Mouse (Mus musculus) hindbrain, embryonic 16.5 days (tissue): ENCODE data around the gene Thap3. TPM values are rescaled to one million over a fixed set of nuclear protein-coding genes. Genes with fewer than 3 reads are reported as not detected.

ENCODE experiments used
- ATAC-seq: fragments of 200-750 bp; cut with Nextera tagmentation; 2 replicates; pipeline ENCODE4 v1.8.0; 2017; ENCODE audit warnings: moderate TSS enrichment, moderate library complexity
- H3K27ac ChIP-seq: fragments of 300-500 bp; sonication (generic); 2 replicates; pipeline ENCODE4 v1.5.1; 2014; ENCODE audit warnings: low read depth, mild to moderate bottlenecking, control low read depth, low read length, moderate library complexity
- H3K27me3 ChIP-seq: fragments of 300-500 bp; sonication (generic); replicated peaks from 2 replicates; pipeline ENCODE4 v1.6.1; 2014; ENCODE audit warnings: low read length; ENCODE audit not compliant: control insufficient read depth, insufficient read depth
- H3K36me3 ChIP-seq: fragments of 300-500 bp; sonication (generic); 2 replicates; pipeline ENCODE4 v1.6.1; 2014; ENCODE audit warnings: mild to moderate bottlenecking, low read length, moderate library complexity, mixed read lengths; ENCODE audit not compliant: control insufficient read depth, insufficient read depth
- H3K4me1 ChIP-seq: fragments of 300-500 bp; sonication (generic); 2 replicates; pipeline ENCODE4 v1.6.1; 2014; ENCODE audit warnings: low read depth, low read length; ENCODE audit not compliant: control insufficient read depth, insufficient read depth
- H3K4me2 ChIP-seq: fragments of 300-500 bp; sonication (generic); 2 replicates; pipeline ENCODE4 v1.6.1; 2014; ENCODE audit warnings: mild to moderate bottlenecking, low read length, control low read depth, moderate library complexity
- H3K4me3 ChIP-seq: fragments of 300-500 bp; sonication (generic); 2 replicates; pipeline ENCODE4 v1.5.1; 2014; ENCODE audit warnings: mild to moderate bottlenecking, low read length, control low read depth, moderate library complexity
- H3K9ac ChIP-seq: fragments of 300-500 bp; sonication (generic); 2 replicates; pipeline ENCODE4 v1.6.1; 2014; ENCODE audit warnings: low read depth, mild to moderate bottlenecking, control low read depth, low read length, moderate library complexity
- H3K9me3 ChIP-seq: fragments of 300-500 bp; sonication (generic); 2 replicates; pipeline ENCODE4 v1.6.1; 2014; ENCODE audit warnings: mild to moderate bottlenecking, low read length, moderate library complexity; ENCODE audit not compliant: control insufficient read depth
- WGBS: fragments of 180-500 bp; shearing (Covaris S2); extraction: QIAGEN DNeasy Blood & Tissue Kit; methylation state at CpG from one replicate; pipeline ENCODE4 v1.1.7; 2014; 5-methylcytosine and 5-hydroxymethylcytosine counted together
- polyA plus RNA-seq: library from polyadenylated mRNA; unstranded; fragments of >200 nt; fragmentation: Nextera tagmentation; extraction: Ambion mirVana; gene quantifications from 2 replicates; pipeline ENCODE4 v1.2.1, GENCODE M21; 2015

Gene Thap3
- polyA plus RNA-seq, 1 experiment from 2014 or later = 35.7 TPM

DNA sequence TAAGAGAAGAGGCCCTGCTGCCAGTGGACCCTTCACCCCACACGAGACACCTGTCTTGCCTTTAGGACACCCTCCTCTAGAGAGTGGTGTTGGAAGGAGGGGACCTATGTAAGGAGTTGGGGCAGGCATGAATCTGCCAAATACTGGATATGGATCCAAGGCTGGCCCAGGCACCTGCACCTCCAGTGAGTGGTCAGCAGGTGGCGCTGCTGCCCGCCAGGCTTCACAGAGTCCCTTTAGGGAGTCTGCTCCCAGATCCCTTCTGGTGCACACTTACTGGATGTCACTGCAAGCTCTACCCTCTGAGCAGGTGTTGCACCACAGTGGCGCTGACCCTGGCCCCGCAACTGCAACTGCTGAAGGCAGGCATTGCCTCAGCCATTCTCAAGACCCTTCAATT is 7.4 kb downstream of the Thap3 start:
- Histone ChIP-seq H3K9ac (no peak overlapping the region), H3K4me2 (no peak overlapping the region), H3K27me3 (no peaks in the 10 kb centered on the region), H3K27ac (no peak overlapping the region), H3K36me3 (peaks cover 10% of the 10 kb centered on the region), H3K9me3 (no peaks in the 10 kb centered on the region), H3K4me3 (no peak overlapping the region), H3K4me1 (peaks cover 2% of the 10 kb centered on the region)
- WGBS = 11% methylated on average over 5 of the region's 5 CpGs
- peak; percentile 50; the same call in 1 of the 2 replicates for ATAC-seq

GRCm38 (mm10) chr4:151980699-151981098 is 8.1 kb downstream of the Thap3 start:
- WGBS = 77% methylated on average over 8 of the region's 8 CpGs
- ATAC-seq = no peak

GRCm38 (mm10) chr4:151977748-151978147 is 11.0 kb downstream of the Thap3 start:
- H3K4me2 ChIP-seq = no peak overlapping the region
- no peaks in the 10 kb centered on the region for H3K9me3 ChIP-seq
- peak overlapping the region; percentile 30; the same call in 1 of the 2 replicates for H3K9ac ChIP-seq
- no peak overlapping the region for H3K4me3 ChIP-seq
- H3K27ac ChIP-seq = no peak overlapping the region
- 40% methylated on average over 10 of the region's 10 CpGs for WGBS
- peak; percentile 9; the same call in 1 of the 2 replicates for ATAC-seq
- H3K4me1 ChIP-seq = peaks cover 2% of the 10 kb centered on the region; the same call in 1 of the 2 replicates
- H3K36me3 ChIP-seq = peaks cover 19% of the 10 kb centered on the region
- H3K27me3 ChIP-seq = no peaks in the 10 kb centered on the region

More at GRCm38 (mm10) chr4:151980699-151981098, 8.1 kb downstream of the Thap3 start:
- no peaks in the 10 kb centered on the region for H3K27me3 ChIP-seq
- no peak overlapping the region for H3K9ac ChIP-seq
- H3K4me1 ChIP-seq = peaks cover 2% of the 10 kb centered on the region; the same call in 1 of the 2 replicates
- H3K4me3 ChIP-seq = no peak overlapping the region
- no peaks in the 10 kb centered on the region for H3K9me3 ChIP-seq
- no peak overlapping the region for H3K27ac ChIP-seq
- peaks cover 10% of the 10 kb centered on the region for H3K36me3 ChIP-seq
- no peak overlapping the region for H3K4me2 ChIP-seq

- Histone ChIP-seq H3K4me3 (no peak overlapping the region), H3K4me1 (peaks cover 2% of the 10 kb centered on the region; the same call in 1 of the 2 replicates), H3K27ac (no peak overlapping the region), H3K4me2 (no peak overlapping the region), H3K9ac (no peak overlapping the region), H3K9me3 (no peaks in the 10 kb centered on the region), H3K27me3 (no peaks in the 10 kb centered on the region), H3K36me3 (peaks cover 16% of the 10 kb centered on the region)
- no peak for ATAC-seq
- WGBS = 91% methylated on average over 3 of the region's 3 CpGs
Observed at GRCm38 (mm10) chr4:151975441-151975840, 13.4 kb downstream of the Thap3 start.

- Histone ChIP-seq H3K27ac (no peak overlapping the region), H3K27me3 (no peaks in the 10 kb centered on the region), H3K36me3 (peaks cover 8% of the 10 kb centered on the region), H3K9ac (no peak overlapping the region), H3K4me3 (no peak overlapping the region), H3K9me3 (no peaks in the 10 kb centered on the region), H3K4me1 (peaks cover 2% of the 10 kb centered on the region; the same call in 1 of the 2 replicates), H3K4me2 (no peak overlapping the region)
- WGBS = 64% methylated on average over 10 of the region's 10 CpGs
- no peak for ATAC-seq
Observed at GRCm38 (mm10) chr4:151972221-151972967, 16.4 kb downstream of the Thap3 start.

- peaks cover 9% of the 10 kb centered on the region for H3K36me3 ChIP-seq
- no peak overlapping the region for H3K4me2 ChIP-seq
- peaks cover 2% of the 10 kb centered on the region; the same call in 1 of the 2 replicates for H3K4me1 ChIP-seq
- no peak for ATAC-seq
- no peaks in the 10 kb centered on the region for H3K9me3 ChIP-seq
- H3K27ac ChIP-seq = no peak overlapping the region; the same call in 1 of the 2 replicates
- WGBS = 75% methylated on average over 26 of the region's 26 CpGs
- H3K4me3 ChIP-seq = no peak overlapping the region
- no peak overlapping the region for H3K9ac ChIP-seq
- H3K27me3 ChIP-seq = no peaks in the 10 kb centered on the region
Observed at GRCm38 (mm10) chr4:151968204-151968921, 20.4 kb downstream of the Thap3 start.

DNA sequence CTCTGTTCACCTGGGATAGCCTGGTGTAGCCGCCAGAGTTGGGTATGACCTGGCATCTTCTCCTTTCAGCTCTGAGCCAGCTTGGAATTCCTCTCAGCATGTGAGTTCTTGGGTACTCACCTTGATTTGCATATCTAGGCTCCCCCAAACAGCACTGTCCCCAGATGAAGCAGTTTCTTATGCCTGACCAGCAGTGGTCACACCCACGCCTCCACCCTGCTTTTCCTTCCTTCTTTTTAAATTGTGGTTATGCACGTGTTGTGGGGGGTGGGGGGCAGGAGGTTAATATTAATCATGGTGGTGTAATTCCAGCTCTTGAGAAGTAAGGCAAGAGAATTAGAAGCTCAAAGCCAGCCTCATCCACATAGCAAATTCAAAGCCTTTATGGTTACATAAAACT is 26.0 kb downstream of the Thap3 start:
- no peak overlapping the region for H3K4me2 ChIP-seq
- H3K9me3 ChIP-seq = no peaks in the 10 kb centered on the region
- no peaks in the 10 kb centered on the region for H3K27me3 ChIP-seq
- WGBS = 92% methylated on average over 3 of the region's 3 CpGs
- no peak overlapping the region for H3K9ac ChIP-seq
- peaks cover 22% of the 10 kb centered on the region for H3K36me3 ChIP-seq
- no peak overlapping the region for H3K27ac ChIP-seq
- H3K4me3 ChIP-seq = no peak overlapping the region
- ATAC-seq = no peak
- H3K4me1 ChIP-seq = no peaks in the 10 kb centered on the region

- 84% methylated on average over 3 of the region's 3 CpGs for WGBS
- 0 out of 2 replicates have a peak, but pooled peaks have one; percentile 40 for ATAC-seq
- peaks cover 30% of the 10 kb centered on the region for H3K36me3 ChIP-seq
- H3K4me2 ChIP-seq = no peak overlapping the region
- H3K4me1 ChIP-seq = no peaks in the 10 kb centered on the region
- no peaks in the 10 kb centered on the region for H3K27me3 ChIP-seq
- H3K27ac ChIP-seq = no peak overlapping the region
- H3K9me3 ChIP-seq = no peaks in the 10 kb centered on the region
- no peak overlapping the region for H3K9ac ChIP-seq
- H3K4me3 ChIP-seq = no peak overlapping the region
Observed at GRCm38 (mm10) chr4:151960513-151960854, 28.3 kb downstream of the Thap3 start.

- 91% methylated on average over 11 of the region's 11 CpGs for WGBS
- H3K36me3 ChIP-seq = peaks cover 29% of the 10 kb centered on the region
Observed at GRCm38 (mm10) chr4:151959849-151960512, 28.8 kb downstream of the Thap3 start.

More at GRCm38 (mm10) chr4:151959849-151960512, 28.8 kb downstream of the Thap3 start:
- Histone ChIP-seq H3K4me1 (no peaks in the 10 kb centered on the region), H3K4me3 (no peak overlapping the region), H3K4me2 (no peak overlapping the region), H3K9me3 (no peaks in the 10 kb centered on the region), H3K9ac (no peak overlapping the region), H3K27ac (no peak overlapping the region), H3K27me3 (no peaks in the 10 kb centered on the region)
- no peak for ATAC-seq
